Mouse (Mus musculus) megakaryocyte progenitor cell, adult 5-6 weeks (primary cell): ENCODE measurements around the gene Snx30. TPM values are rescaled to one million over a fixed set of nuclear protein-coding genes. Genes with fewer than 3 reads are reported as not detected.

Experiments used
- ATAC-seq: replicated peaks from 2 replicates; pipeline ENCODE4 v1.8.0; 2016; ENCODE audit warnings: mild to moderate bottlenecking, moderate TSS enrichment, inconsistent platforms; ENCODE audit not compliant: poor library complexity
- total RNA-seq, 2 experiments: library from RNA; stranded (forward) in 1 of 2; stranded (reverse) in 1 of 2; fragments of 157-497, 149-512 nt in 1 of 2; fragments of 200-1000 nt in 1 of 2; gene quantifications; 2 replicates each; pipeline versions ENCODE4 v1.2.3 to v1.2.4; 2015 to 2017

The Snx30 gene
- total RNA-seq, 2 experiments from 2014 or later, result 13.0 to 17.9 TPM

DNA sequence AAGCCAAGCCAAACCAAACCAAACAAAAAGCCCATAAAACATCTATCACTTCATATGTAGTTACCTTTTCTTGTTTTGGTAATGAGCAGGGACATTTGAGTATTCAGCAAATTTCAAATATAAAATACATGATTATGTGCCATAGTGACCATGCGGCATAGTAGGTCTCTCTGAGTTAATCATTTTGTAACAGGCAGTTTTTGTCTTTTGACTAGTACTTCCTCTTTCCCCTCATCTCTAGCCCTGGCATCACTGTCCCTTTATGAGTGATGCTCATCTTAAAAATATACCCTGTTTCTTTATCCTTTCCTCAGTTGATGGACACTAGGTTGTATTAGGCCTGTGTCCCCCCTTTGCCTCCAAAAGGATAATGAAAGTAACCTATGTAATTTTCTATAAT is 15.9 kb downstream of the Snx30 start:
- no peak for ATAC-seq

DNA sequence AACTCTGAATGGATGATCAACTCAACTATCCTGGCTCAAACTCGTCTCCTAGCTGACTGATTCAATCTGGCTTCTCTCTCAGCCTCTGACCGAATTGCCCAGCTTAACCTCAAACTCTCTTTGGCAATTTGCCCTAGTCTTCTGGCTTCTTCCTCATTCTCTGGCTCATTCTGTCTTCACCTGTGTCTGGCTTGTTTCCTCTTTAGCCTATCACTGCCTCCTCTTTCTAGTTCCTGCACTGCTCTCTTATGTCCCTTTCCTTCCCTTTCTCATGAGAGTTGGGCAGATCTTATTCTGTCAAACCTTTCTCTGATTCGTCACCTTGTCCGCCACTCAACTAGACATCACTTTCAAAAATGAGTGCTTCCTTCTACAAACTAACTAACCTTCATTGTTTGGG is 16.5 kb downstream of the Snx30 start:
- ATAC-seq, result peak; percentile 37

DNA sequence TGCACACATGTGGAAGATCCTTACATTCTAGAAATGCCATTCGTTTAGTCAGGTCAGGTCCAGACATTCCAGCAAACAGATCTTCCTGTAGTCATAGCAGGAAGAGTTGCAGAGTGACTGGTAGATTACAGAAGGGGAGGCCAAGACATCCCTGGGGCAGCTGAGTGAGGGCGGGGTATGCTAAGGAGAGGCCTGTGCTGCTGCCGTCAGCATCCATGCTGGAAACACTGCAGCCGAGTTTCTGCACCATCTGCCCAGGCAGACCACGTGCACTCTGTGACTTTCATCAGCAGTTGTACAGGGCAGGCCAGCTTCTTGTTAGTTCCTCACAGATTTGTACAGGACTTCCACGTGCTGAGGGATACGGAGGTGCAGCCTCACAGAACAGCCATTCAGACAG is 17.8 kb downstream of the Snx30 start:
- peak; percentile 23 for ATAC-seq

DNA sequence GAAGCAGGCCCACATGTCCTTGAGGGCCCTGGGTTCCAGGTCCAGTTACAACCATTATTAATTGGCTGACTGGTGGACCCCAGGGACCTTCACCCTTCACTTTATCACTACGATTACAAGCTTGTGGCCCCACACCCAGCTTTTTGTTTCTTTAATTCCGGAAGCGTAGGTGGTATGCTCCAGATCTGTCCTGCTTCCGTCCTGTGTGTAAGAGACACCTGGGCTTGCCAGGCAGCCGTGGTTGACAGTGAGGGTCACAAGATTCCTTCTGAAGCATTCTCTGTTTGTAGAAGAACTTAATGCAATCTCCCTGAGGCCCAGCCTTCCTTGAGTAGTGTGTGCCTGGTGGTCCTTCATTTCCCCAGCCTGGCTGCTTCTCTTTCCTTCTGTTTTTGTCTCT is 19.2 kb downstream of the Snx30 start:
- ATAC-seq, result no peak

DNA sequence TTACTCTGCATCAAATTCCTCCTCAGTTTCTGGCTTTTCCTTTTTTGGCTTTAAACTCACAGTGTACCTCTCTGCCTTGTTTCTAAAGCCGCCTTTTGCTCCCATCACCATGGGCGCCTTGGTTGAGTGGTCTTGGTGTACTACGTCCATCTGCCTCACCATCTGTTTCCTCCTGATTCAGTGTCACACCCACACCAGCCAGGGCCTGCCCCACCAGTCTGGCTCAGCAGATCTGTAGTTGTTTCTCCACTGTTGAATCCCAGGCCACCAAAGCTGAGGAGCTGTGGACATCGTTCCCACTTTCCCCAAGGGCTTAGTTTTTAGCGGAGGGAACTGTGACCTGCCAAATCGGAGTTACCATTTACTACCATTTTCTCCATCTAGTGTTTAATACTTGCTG is 20.0 kb downstream of the Snx30 start:
- ATAC-seq, result peak; percentile 75

DNA sequence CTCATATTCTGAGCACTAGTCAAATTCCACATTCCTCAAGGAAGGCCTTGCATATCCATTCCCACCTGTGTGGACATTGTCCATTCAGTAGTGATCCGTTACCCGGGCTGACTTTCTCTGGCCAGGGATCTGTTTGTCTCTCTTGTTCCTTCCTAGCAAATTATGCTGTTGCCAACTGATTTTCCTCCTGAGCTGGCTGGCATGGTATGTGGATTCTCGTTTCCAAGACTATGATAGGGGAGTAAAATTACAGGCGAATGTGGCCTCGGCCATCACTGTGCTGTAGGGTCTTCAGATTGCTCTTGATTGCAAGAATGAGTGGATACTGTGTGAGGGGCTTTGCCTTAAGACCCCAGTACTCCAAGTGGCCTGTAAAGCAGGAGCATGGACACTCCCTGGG is 20.7 kb downstream of the Snx30 start:
- ATAC-seq, result no peak

DNA sequence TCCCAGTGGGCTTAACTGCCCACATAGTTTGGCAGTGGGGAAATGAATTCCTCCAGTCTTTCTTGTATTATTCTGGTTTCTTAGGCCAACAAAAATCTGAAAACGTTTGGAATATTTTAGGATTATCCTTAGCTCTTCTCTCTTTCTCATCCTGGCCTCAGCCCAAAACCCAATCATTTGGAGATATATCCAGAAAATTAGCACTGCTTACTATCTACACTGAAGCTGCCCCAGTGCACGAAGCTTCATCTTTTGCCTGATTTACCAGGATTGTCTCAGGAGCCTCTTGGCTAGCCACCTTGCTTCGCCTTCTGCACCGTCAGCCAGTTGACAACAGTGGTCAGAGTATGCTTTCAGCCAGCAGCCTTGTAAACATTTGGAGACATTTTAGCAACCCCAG is 23.4 kb downstream of the Snx30 start:
- no peak for ATAC-seq

DNA sequence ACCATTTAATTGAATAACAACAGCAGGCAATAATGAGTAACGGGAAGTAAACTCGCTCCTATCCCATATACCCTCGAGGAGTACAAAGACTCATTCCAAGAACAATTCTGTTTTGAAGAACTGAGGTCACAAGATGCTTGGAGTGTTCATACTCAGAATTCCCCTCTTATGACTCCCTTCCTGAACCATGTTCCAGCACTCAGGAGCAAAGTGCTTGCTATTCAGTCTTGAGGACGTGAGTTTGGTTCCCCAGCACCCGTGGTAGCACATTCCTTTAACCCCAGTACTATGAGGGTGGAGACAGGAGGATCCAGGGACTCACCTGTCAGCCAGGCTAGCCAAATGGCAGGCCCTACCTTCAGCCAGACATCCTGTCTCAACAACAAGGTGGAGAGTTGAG is 25.4 kb downstream of the Snx30 start:
- ATAC-seq, result no peak

DNA sequence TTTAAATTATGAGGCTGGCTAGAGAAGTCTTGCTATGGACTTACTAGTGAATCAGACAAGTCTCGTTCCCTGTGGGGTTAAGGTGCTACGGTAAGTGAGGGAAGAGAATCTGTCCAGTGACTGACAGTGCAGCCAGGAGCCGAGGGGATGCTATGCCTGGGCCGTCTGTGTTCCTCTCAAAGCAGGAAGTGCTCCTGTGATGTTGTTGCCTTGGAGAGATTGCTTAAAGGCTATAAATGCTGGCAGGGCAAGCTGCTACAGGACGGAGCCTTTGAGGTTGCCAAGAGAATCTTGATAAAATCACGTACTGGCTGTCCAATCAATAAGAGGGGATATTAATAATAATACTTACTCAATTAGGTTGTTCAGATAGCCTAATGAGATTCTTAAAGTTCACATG is 27.2 kb downstream of the Snx30 start:
- ATAC-seq, result peak; percentile 60

DNA sequence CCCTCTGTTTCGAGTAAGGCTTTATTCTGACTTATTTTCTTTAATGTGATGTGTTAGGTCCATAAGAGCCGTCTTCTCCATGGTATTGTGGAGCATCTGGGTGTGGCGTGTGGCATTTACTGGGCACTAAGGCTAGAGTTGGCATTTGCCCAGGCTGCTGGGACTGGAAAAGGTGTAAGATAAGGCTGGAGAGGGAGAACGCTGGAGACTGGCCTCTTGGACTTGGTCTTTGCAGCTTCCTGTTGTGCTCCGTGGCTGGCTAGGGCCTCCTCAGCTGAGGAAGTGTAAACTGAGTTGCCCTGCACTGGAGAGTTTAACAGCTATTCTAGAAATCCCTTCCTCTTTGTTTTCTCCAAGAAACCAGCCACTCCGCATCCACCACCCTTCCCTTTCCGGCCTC is 32.0 kb downstream of the Snx30 start:
- ATAC-seq, result peak; percentile 77

DNA sequence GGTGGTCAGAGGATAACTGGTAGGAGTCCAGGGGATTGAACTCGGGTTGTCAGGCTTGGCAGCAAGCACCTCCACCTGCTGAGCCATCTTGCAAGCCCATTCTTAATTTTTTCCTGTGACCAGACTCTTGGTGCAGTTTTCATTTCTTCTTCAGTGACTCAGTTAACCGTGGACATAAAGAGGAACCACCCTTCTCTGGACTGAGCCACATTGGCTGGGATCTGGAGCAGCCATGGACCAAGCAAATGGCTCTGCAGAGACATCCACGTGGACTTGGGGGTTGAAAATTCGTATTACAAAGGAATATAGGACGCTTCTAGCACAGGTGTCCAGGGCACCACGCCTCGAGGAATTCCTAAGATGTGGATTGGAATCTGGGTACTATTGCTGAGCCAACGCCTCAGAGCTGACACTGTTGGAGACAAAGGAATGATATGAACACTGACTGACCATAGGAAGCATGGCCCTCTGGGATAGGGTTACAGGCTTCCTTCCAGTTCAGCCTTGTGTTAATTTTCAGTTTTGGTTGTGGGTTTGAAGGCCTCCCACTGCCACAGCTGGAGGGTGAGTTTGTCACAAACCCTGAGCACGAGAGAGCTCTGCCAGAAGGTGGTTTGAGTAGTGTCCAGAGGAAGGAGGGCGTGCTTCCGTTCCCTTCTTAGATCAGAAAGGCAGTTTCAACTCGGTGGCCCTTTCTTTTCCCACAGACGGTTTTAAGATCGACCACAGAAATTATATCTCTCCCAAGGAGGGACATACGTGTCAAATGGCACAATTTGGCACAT is 39.0 kb downstream of the Snx30 start:
- peak; percentile 84 for ATAC-seq

DNA sequence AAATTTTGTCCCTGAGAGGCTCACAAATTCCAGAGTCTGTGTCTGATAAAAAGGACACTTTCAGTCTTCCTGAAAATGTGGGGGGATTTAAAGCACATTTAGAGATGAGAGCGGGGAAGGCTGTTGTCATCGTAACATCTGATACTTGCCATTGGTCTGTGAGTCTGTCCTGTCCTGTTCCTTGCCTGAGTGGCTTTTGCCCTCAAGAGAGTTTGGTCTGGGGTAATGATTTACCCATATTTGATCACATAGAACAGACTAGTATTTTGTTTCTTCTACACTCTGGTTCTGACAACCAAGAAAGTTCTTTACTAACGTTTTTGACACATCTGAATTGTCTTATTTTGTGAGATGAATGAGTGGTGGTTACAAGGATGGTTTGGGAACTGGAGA is 39.6 kb downstream of the Snx30 start:
- peak; percentile 12 for ATAC-seq

DNA sequence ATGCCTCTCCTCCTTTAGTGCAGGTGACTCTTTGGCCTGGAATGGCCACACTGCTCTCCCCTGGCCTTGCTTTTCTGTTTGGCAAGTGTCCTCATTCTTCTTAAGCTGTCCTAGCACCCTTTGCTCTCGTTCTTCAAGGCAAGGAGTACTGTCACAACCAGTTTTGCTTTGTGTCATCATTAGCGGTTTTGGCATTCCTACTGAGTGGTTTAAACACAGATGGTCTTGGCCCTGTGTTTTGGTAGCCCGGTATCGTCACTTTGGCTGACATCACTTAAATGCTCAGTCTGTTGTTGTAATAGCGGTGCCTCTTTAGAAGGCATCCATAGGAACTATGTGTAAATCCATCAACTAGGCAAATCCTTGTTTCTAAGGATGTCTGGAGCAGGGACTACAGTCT is 41.8 kb downstream of the Snx30 start:
- ATAC-seq, result no peak

DNA sequence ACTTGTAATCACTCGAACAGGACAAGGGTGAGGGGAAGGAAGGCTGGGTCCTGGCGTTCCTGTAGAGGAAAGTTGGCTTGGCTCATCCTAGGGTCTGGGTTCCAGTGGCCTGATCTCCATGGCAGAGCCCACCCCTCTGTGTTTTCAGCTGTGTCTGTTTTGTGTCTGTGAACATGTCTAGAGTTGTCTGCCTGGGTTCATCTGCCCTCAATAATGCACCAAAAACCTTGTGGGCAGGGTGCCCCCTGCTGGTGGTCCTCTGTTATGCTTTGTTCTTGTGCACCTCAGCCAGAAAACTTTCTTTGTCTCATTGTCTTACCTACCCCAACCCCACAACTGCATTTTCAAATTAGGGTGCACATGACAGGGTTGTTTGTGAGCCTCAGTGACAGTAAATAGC is 44.5 kb downstream of the Snx30 start:
- ATAC-seq, result peak; percentile 93

DNA sequence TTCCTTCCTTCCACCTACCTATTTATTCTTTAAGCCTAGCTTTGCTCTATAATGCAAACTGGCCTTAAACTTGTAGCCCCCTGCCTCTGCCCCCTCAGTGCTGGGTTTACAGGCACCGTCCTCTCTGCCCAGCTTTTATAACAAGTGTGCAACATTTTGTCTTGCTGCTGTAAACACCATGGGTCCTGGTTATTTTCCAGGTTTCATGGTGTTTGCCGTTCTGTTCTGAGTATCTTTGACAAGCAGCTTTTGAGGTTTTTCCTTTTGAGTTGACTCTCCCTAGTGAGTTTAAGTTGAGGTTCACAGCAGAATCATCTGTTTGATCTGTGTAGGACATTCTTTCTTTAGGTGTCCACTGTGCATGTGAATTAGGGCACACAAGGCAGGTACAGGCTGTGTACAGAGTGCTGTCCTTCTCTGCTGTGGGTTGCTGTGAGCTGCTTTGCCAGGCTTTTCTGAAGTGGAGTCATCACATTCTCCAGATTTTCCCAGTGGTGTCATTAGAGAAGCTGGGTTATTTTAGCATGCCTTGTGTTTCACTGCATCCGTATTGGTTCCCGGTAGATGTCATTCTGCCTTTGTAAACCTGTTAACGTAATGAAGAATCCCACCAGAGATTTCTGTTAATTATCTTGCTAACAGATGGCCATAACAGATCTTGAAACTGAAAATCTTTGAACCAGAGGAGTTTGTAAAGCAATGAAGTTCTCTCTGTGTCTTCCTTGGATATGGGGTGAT is 45.4 kb downstream of the Snx30 start:
- ATAC-seq, result no peak

DNA sequence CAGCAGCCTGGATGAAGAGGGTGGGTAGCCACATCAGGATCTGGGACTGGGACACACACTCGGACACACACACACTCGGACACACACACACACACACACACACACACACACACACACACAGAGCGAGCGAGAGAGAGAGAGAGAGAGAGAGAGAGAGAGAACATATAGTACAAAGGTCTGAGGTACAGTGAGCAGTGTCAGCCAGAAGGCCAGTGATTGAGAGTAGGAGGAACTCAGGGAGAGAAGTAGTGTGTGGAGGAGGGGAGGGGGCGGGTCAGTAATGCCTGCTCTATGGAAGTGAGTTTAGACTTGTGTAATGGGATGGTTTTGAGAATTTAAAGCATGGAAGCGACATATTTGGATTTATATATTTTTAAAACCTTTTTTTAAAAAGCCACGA is 47.5 kb downstream of the Snx30 start:
- ATAC-seq, result no peak

DNA sequence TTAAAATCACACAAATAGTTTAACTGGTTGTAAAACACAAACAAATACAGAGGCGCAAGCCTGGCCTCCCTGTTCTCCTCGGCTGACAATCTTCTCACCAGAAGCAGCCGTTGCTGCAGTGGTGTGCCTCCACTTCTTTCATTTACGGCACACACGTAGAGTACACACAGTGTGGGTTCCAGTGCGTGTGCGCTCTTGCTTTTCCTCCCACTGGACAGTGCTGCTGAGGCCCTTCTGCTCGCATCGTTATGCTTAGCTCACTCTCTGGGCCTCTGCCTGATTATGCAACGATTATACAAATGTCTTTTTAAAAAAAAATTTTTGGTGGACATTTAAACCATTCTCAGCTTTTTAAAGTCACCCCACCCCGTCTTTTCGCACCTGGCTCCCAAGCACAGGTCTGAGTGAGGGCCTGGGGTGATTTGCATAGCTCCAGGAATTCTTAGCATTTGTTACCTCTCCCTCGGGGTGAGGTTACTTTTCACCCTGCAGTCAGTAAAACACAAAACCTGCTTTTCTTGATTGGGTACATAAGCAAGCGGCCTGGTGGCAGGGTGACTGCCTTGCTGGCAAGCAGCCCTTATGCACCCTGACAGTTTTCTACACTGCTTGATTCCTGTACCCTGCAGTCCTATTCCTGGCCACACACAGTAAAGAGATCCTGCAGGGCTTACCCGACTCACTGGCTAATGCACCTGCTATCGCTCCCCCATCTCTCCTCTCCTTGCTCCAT is 54.2 kb downstream of the Snx30 start:
- no peak for ATAC-seq

DNA sequence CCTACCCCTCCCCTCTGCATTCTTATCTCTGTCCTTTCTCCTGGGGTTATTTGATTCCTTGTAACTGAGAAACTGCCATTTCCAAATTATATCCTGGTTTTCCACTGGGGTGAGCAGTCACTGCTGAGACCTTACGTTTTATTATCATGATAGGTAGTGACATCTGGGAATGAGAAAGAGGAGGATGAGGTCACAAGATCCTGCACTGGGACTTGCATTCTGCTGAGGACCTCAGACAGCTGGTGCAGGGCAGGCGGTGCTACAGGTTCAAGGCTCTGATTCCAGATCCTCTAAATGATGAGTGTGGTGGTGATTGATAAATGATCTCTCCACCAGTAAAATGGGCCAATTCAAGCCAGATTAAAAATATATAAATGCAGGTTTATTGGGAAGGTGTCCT is 54.8 kb downstream of the Snx30 start:
- ATAC-seq, result no peak

DNA sequence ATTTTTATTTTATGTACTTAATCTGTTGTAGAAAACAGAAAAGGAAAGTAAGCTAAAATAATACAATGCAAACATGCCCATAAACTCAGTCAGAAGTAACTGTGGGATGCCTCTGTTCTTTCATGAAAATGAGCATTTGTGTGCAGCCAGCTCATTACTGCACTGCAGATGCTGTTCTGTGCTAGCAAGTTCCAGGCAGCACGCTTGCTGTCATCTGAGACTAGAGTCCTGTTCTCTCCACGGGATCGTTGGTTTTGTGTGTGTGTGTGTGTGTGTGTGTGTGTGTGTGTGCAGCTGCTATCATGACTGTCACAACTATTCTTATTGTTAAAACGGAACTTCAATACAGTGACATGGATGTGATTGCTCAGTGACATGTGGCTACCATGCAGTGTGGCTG is 56.2 kb downstream of the Snx30 start:
- ATAC-seq, result no peak

DNA sequence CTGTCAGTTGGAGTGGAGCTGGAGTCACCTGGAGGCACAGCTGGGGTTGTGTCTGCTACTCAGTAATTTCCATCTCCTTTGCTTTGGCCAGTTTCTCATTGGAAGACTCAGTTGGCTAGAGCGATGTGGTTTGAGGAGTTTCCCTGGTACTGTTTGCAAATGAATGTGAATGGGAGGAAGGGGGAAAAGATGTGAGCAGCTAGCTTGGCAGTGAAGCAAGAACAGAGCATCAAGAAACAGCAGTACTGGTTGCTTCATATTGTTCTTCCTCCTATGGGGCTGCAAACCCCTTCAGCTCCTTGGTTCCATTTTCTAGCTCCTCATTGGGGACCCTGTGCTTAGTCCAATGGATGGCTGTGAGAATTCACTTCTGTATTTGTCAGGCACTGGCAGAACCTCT is 56.7 kb downstream of the Snx30 start:
- ATAC-seq, result peak; percentile 45

DNA sequence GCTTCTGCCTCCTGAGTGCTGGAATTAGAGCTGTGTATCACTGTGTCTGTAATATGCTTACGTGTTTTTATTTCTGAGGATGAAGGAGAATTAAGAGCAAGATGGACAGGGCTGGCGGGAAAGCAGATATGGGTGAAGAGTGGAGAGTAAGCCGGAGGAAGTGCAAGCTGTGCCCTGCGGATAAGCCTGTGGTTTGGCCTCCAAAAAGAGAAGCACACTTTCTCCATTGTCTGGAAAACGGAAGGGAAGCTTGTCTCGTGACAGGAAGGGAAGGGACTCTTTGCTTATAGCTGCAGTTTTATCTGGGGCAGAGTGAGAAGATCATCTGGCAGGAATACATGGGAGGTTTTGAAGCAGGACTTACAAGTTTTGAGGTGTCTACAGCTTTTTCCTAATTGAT is 58.2 kb downstream of the Snx30 start:
- ATAC-seq, result peak; percentile 94

DNA sequence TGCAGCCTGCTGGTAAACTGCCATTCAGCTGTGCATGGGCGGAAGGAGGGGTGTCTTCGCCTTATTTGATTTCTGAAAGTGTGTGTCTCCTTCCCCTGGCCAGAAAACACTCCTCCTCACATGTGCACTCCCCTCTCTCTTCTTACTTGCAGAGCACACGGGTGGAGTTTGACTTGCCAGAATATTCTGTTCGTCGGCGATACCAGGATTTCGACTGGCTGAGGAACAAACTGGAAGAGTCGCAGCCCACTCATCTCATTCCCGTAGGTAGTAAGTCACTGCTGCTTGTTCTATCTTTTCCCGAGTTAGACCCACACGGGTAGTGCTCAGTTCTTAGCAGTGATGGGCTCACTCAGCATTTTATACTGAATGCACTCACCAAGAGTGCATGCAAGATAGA is 62.4 kb downstream of the Snx30 start:
- no peak for ATAC-seq
